Mouse (Mus musculus) embryonic facial prominence, embryonic 10.5 days (tissue): ENCODE measurements around the gene H2al1c. TPM values are rescaled to one million over a fixed set of nuclear protein-coding genes. Genes with fewer than 3 reads are reported as not detected.
"Not testable (repeated sequence)": the region's sequence is repeated elsewhere in the genome, so short reads cannot be mapped to it uniquely, and the experiment has no call there.

Experiments
- DNase-seq: peaks from one replicate; pipeline ENCODE4 v3.0.0-alpha.2; 2017; ENCODE audit warnings: low spot score
- H3K27ac ChIP-seq: fragments of 300-500 bp; sonication (generic); replicated peaks from 2 replicates; pipeline ENCODE4 v1.5.1; 2016; ENCODE audit warnings: mild to moderate bottlenecking
- H3K27me3 ChIP-seq: fragments of 300-500 bp; sonication (generic); replicated peaks from 2 replicates; pipeline ENCODE4 v1.6.1; 2016; ENCODE audit warnings: low read depth, mild to moderate bottlenecking; ENCODE audit not compliant: poor library complexity, severe bottlenecking
- H3K36me3 ChIP-seq: fragments of 300-500 bp; sonication (generic); replicated peaks from 2 replicates; pipeline ENCODE4 v1.6.1; 2016; ENCODE audit warnings: mild to moderate bottlenecking, moderate library complexity
- H3K4me1 ChIP-seq: fragments of 300-500 bp; sonication (generic); 2 replicates; pipeline ENCODE4 v1.6.1; 2016
- H3K4me3 ChIP-seq: fragments of 300-500 bp; sonication (generic); 2 replicates; pipeline ENCODE4 v1.5.1; 2016; ENCODE audit warnings: mild to moderate bottlenecking, moderate library complexity
- H3K9me3 ChIP-seq: fragments of 300-500 bp; sonication (generic); 2 replicates; pipeline ENCODE4 v1.6.1; 2016; ENCODE audit warnings: mild to moderate bottlenecking
- WGBS: fragments of 180-500 bp; shearing (Covaris S2); methylation state at CpG from one replicate; pipeline ENCODE4 v1.1.7; 2016; 5-methylcytosine and 5-hydroxymethylcytosine counted together
- polyA plus RNA-seq: library from polyadenylated mRNA; unstranded; fragments of >200 nt; fragmentation: Nextera tagmentation; extraction: Ambion mirVana; gene quantifications from 2 replicates; pipeline ENCODE4 v1.2.1, GENCODE M21; 2016

Gene H2al1c
- polyA plus RNA-seq, result not detected in 2 replicates

GRCm38 (mm10) chrX:11305355-11305754 lies at the start of gene H2al1c:
TSS of gene H2al1c (plus strand) at chrX:11305655.
- H3K27me3 ChIP-seq, DNase-seq, H3K4me3 ChIP-seq, H3K36me3 ChIP-seq, H3K27ac ChIP-seq, H3K9me3 ChIP-seq, H3K4me1 ChIP-seq: not testable (repeated sequence)
- WGBS, result 98% methylated on average over 2 of the region's 6 CpGs

- no peak for DNase-seq
- no peaks in the 10 kb centered on the region for H3K36me3 ChIP-seq
- H3K4me3 ChIP-seq, result no peak overlapping the region
- no peak overlapping the region for H3K27ac ChIP-seq
- H3K4me1 ChIP-seq, result no peaks in the 10 kb centered on the region
- no peaks in the 10 kb centered on the region for H3K9me3 ChIP-seq
- H3K27me3 ChIP-seq, result peaks cover 94% of the 10 kb centered on the region
- 74% methylated on average over 8 of the region's 8 CpGs for WGBS
Measured at GRCm38 (mm10) chrX:11264918-11265317, 40.5 kb upstream of the H2al1c start.

- Histone ChIP-seq H3K36me3 (no peaks in the 10 kb centered on the region), H3K27me3 (peaks cover 94% of the 10 kb centered on the region), H3K27ac (no peak overlapping the region), H3K4me3 (no peak overlapping the region), H3K4me1 (no peaks in the 10 kb centered on the region), H3K9me3 (no peaks in the 10 kb centered on the region)
- no peak for DNase-seq
- WGBS, result 78% methylated on average over 7 of the region's 7 CpGs
Measured at GRCm38 (mm10) chrX:11267791-11268190, 37.7 kb upstream of the H2al1c start.

GRCm38 (mm10) chrX:11269074-11269473 lies 36.4 kb upstream of the H2al1c start:
- H3K9me3 ChIP-seq, result no peaks in the 10 kb centered on the region
- no peak overlapping the region for H3K4me3 ChIP-seq
- WGBS, result 92% methylated on average over 3 of the region's 3 CpGs
- peaks cover 97% of the 10 kb centered on the region for H3K27me3 ChIP-seq
- no peaks in the 10 kb centered on the region for H3K4me1 ChIP-seq
- no peaks in the 10 kb centered on the region for H3K36me3 ChIP-seq
- no peak for DNase-seq
- no peak overlapping the region for H3K27ac ChIP-seq

GRCm38 (mm10) chrX:11273190-11273589 lies 32.3 kb upstream of the H2al1c start:
- H3K4me3 ChIP-seq, result no peak overlapping the region
- no peaks in the 10 kb centered on the region for H3K9me3 ChIP-seq
- peaks cover 85% of the 10 kb centered on the region for H3K27me3 ChIP-seq
- no peaks in the 10 kb centered on the region for H3K4me1 ChIP-seq
- no peak overlapping the region for H3K27ac ChIP-seq
- DNase-seq, result no peak
- no peaks in the 10 kb centered on the region for H3K36me3 ChIP-seq
- WGBS, result 83% methylated on average over 3 of the region's 3 CpGs

- DNase-seq, result no peak
- Histone ChIP-seq H3K9me3 (no peaks in the 10 kb centered on the region), H3K36me3 (no peaks in the 10 kb centered on the region), H3K4me3 (no peak overlapping the region), H3K27me3 (peaks cover 59% of the 10 kb centered on the region), H3K27ac (no peak overlapping the region), H3K4me1 (no peaks in the 10 kb centered on the region)
- WGBS, result 85% methylated on average over 6 of the region's 6 CpGs
Measured at GRCm38 (mm10) chrX:11277083-11277482, 28.4 kb upstream of the H2al1c start.

- H3K9me3 ChIP-seq, result no peaks in the 10 kb centered on the region
- H3K4me3 ChIP-seq, result no peak overlapping the region
- 74% methylated on average over 2 of the region's 2 CpGs for WGBS
- no peaks in the 10 kb centered on the region for H3K36me3 ChIP-seq
- DNase-seq, result no peak
- H3K4me1 ChIP-seq, result no peaks in the 10 kb centered on the region
- H3K27ac ChIP-seq, result no peak overlapping the region
- peaks cover 38% of the 10 kb centered on the region for H3K27me3 ChIP-seq
Measured at GRCm38 (mm10) chrX:11280741-11281140, 24.7 kb upstream of the H2al1c start.

- Histone ChIP-seq H3K4me3 (no peak overlapping the region), H3K36me3 (no peaks in the 10 kb centered on the region), H3K4me1 (no peaks in the 10 kb centered on the region), H3K27me3 (peaks cover 66% of the 10 kb centered on the region), H3K9me3 (no peaks in the 10 kb centered on the region), H3K27ac (no peak overlapping the region)
- DNase-seq, result no peak
- WGBS, result 81% methylated on average over 14 of the region's 14 CpGs
Measured at GRCm38 (mm10) chrX:11288306-11288882, 17.1 kb upstream of the H2al1c start.

- Histone ChIP-seq H3K27ac (no peak overlapping the region), H3K4me1 (no peaks in the 10 kb centered on the region), H3K36me3 (no peaks in the 10 kb centered on the region), H3K9me3 (no peaks in the 10 kb centered on the region), H3K4me3 (no peak overlapping the region), H3K27me3 (peaks cover 72% of the 10 kb centered on the region)
- no peak for DNase-seq
- 53% methylated on average over 4 of the region's 4 CpGs for WGBS
Measured at GRCm38 (mm10) chrX:11289244-11289643, 16.2 kb upstream of the H2al1c start.

GRCm38 (mm10) chrX:11298957-11299356 lies 6.5 kb upstream of the H2al1c start, which contains the start of gene H2al1a:
TSS of gene H2al1a (plus strand) at chrX:11299257.
- H3K27me3 ChIP-seq, result peaks cover 14% of the 10 kb centered on the region
- H3K4me1 ChIP-seq, H3K36me3 ChIP-seq, DNase-seq, H3K9me3 ChIP-seq, H3K27ac ChIP-seq, H3K4me3 ChIP-seq: not testable (repeated sequence)
- WGBS, result no CpG with 5 or more reads among the region's 3 CpGs

- WGBS, result 94% methylated on average over 1 of the region's 3 CpGs
- not testable (repeated sequence) for H3K36me3 ChIP-seq, H3K9me3 ChIP-seq, H3K27me3 ChIP-seq, H3K4me1 ChIP-seq, DNase-seq, H3K27ac ChIP-seq, H3K4me3 ChIP-seq
Measured at GRCm38 (mm10) chrX:11302132-11302531, 3.3 kb upstream of the H2al1c start, which contains the start of gene H2al1b. TSS of gene H2al1b (plus strand) at chrX:11302432.

GRCm38 (mm10) chrX:11308524-11308923 lies 3.1 kb downstream of the H2al1c start, which contains the start of gene H2al1d:
TSS of gene H2al1d (plus strand) at chrX:11308824.
- not testable (repeated sequence) for H3K9me3 ChIP-seq, H3K4me3 ChIP-seq, H3K4me1 ChIP-seq, H3K27me3 ChIP-seq, DNase-seq, H3K27ac ChIP-seq, H3K36me3 ChIP-seq
- WGBS, result no CpG with 5 or more reads among the region's 6 CpGs

- not testable (repeated sequence) for H3K4me1 ChIP-seq, H3K27me3 ChIP-seq
- no CpG with 5 or more reads among the region's 3 CpGs for WGBS
Measured at GRCm38 (mm10) chrX:11311634-11312033, 6.2 kb downstream of the H2al1c start, which contains the start of gene H2al1e. TSS of gene H2al1e (plus strand) at chrX:11311934.

More at GRCm38 (mm10) chrX:11311634-11312033, 6.2 kb downstream of the H2al1c start, which contains the start of gene H2al1e:
- H3K27ac ChIP-seq, DNase-seq, H3K36me3 ChIP-seq, H3K9me3 ChIP-seq, H3K4me3 ChIP-seq: not testable (repeated sequence)
